Mouse (Mus musculus) CH12.LX (cell line): Measurements from ENCODE around the gene BC005624. TPM values are rescaled to one million over a fixed set of nuclear protein-coding genes. Genes with fewer than 3 reads are reported as not detected.

Experiments
- DNase-seq: peaks from one replicate; pipeline ENCODE4 v3.0.0-alpha.2; 2013; ENCODE audit errors: extremely low read depth
- H3K27ac ChIP-seq: 2 replicates; pipeline ENCODE4 v1.5.1; 2012; ENCODE audit warnings: low read depth, mild to moderate bottlenecking, control low read depth, moderate library complexity; ENCODE audit not compliant: insufficient read depth
- H3K27me3 ChIP-seq: replicated peaks from 2 replicates; pipeline ENCODE3; 2012; ENCODE audit warnings: inconsistent platforms
- H3K36me3 ChIP-seq, 2 experiments: replicated peaks in 1 of 2; 2 replicates each; pipeline versions ENCODE3 to v1.6.1; 2012; ENCODE audit warnings: inconsistent platforms in 1 of 2, low read length in 1 of 2, mild to moderate bottlenecking in 1 of 2, mixed read lengths in 1 of 2, moderate library complexity in 1 of 2; ENCODE audit not compliant: control insufficient read depth in 1 of 2, insufficient read depth in 1 of 2
- H3K4me1 ChIP-seq, 2 experiments: 2 replicates each; pipeline ENCODE4 v1.6.1; 2012; ENCODE audit warnings: inconsistent platforms in 1 of 2, moderate library complexity in 1 of 2; ENCODE audit not compliant: insufficient read depth in 2 of 2, control insufficient read depth in 1 of 2
- H3K4me2 ChIP-seq: 2 replicates; pipeline ENCODE4 v1.6.1; 2012; ENCODE audit warnings: low read depth, mild to moderate bottlenecking, control low read depth; ENCODE audit not compliant: poor library complexity, insufficient read depth, severe bottlenecking
- H3K4me3 ChIP-seq, 3 experiments: fragments of 150-350 bp in 1 of 3; sonication (generic) in 1 of 3; replicated peaks in 1 of 3; 2 replicates each; pipeline versions ENCODE3 to v1.5.1; 2011 to 2012; ENCODE audit warnings: low read depth in 2 of 3, low read length in 2 of 3, mild to moderate bottlenecking in 2 of 3, moderate library complexity in 2 of 3, control low read depth in 1 of 3, improper control_type of control experiment in 1 of 3, inconsistent platforms in 1 of 3, mixed read lengths in 1 of 3; ENCODE audit not compliant: poor library complexity in 1 of 3
- H3K79me2 ChIP-seq: replicated peaks from 2 replicates; pipeline ENCODE4 v1.6.1; 2012; ENCODE audit warnings: mild to moderate bottlenecking, moderate library complexity; ENCODE audit not compliant: control insufficient read depth, poor library complexity, insufficient read depth, severe bottlenecking; ENCODE audit errors: extremely low read depth
- H3K9ac ChIP-seq: 2 replicates; pipeline ENCODE4 v1.6.1; 2012; ENCODE audit warnings: low read depth, mild to moderate bottlenecking, control low read depth, moderate library complexity; ENCODE audit not compliant: insufficient read depth
- H3K9me3 ChIP-seq: replicated peaks from 2 replicates; pipeline ENCODE3; 2012; ENCODE audit warnings: low read length, inconsistent platforms, mixed read lengths
- CHD1 ChIP-seq: IDR thresholded peaks from 2 replicates; pipeline ENCODE4 v1.6.1; 2012; ENCODE audit warnings: low read depth, low read length, improper control_type of control experiment, inconsistent platforms
- CTCF ChIP-seq, 2 experiments: IDR thresholded peaks in 1 of 2; conservative IDR thresholded peaks in 1 of 2; 2 replicates each; pipeline ENCODE4 v1.5.1; 2011 to 2012; ENCODE audit warnings: low read depth in 2 of 2, low read length in 2 of 2, improper control_type of control experiment in 1 of 2, inconsistent platforms in 1 of 2, mild to moderate bottlenecking in 1 of 2, moderate library complexity in 1 of 2
- EP300 ChIP-seq: IDR thresholded peaks from 2 replicates; pipeline ENCODE4 v1.6.1; 2011; ENCODE audit warnings: low read length, improper control_type of control experiment
- ETS1 ChIP-seq: conservative IDR thresholded peaks from 2 replicates; pipeline ENCODE4 v1.6.1; 2012; ENCODE audit warnings: low read depth, mild to moderate bottlenecking, inconsistent platforms, low read length, improper control_type of control experiment, moderate library complexity
- IRF4 ChIP-seq: IDR thresholded peaks from 2 replicates; pipeline ENCODE4 v1.6.1; 2014; ENCODE audit warnings: low read depth, mild to moderate bottlenecking, inconsistent platforms, low read length, improper control_type of control experiment
- JUN ChIP-seq: IDR thresholded peaks from 2 replicates; pipeline ENCODE4 v1.6.1; 2011; ENCODE audit warnings: low read depth, mild to moderate bottlenecking, low read length, improper control_type of control experiment, moderate library complexity; ENCODE audit not compliant: insufficient read depth
- MAZ ChIP-seq: IDR thresholded peaks from 2 replicates; pipeline ENCODE4 v1.6.1; 2012; ENCODE audit warnings: low read depth, mild to moderate bottlenecking, inconsistent platforms, low read length, improper control_type of control experiment, moderate library complexity
- NRF1 ChIP-seq: IDR thresholded peaks from 2 replicates; pipeline ENCODE4 v1.6.1; 2014; ENCODE audit warnings: low read depth, mild to moderate bottlenecking, inconsistent platforms, low read length, improper control_type of control experiment, moderate library complexity
- POLR2A ChIP-seq: IDR thresholded peaks from 2 replicates; pipeline ENCODE4 v1.6.1; 2011; ENCODE audit warnings: low read depth, mild to moderate bottlenecking, improper control_type of control experiment, low read length
- RCOR1 ChIP-seq: conservative IDR thresholded peaks from 2 replicates; pipeline ENCODE4 v1.6.1; 2012; ENCODE audit warnings: low read depth, mild to moderate bottlenecking, inconsistent platforms, low read length, improper control_type of control experiment
- TBP ChIP-seq: conservative IDR thresholded peaks from 2 replicates; pipeline ENCODE4 v1.6.1; 2011; ENCODE audit warnings: low read depth, low read length, improper control_type of control experiment
- TCF12 ChIP-seq: IDR thresholded peaks from 2 replicates; pipeline ENCODE4 v1.6.1; 2014; ENCODE audit warnings: low read depth, mild to moderate bottlenecking, inconsistent platforms, low read length, improper control_type of control experiment
- USF1 ChIP-seq: IDR thresholded peaks from 2 replicates; pipeline ENCODE4 v1.6.1; 2014; ENCODE audit warnings: low read depth, mild to moderate bottlenecking, inconsistent platforms, low read length, improper control_type of control experiment
- ZNF384 ChIP-seq: IDR thresholded peaks from 2 replicates; pipeline ENCODE4 v1.6.1; 2012; ENCODE audit warnings: low read depth, low read length, improper control_type of control experiment, inconsistent platforms
- dilution Hi-C: fragments of 300-500 bp; cut with MboI; formaldehyde crosslinking; loops from 2 replicates; pipeline ENCODE4 v1.14.3; 2020; ENCODE audit warnings: low sequenced_read_pairs; ENCODE audit not compliant: extremely low pct_unique_long_range_greater_than_20kb, extremely low pct_ligation_motif_present
- in situ Hi-C: fragments of 300-500 bp; cut with MboI; formaldehyde crosslinking; loops from 3 replicates; pipeline ENCODE4 v1.14.3; 2019; ENCODE audit warnings: low sequenced_read_pairs, low pct_ligation_motif_present, low pct_unique_long_range_greater_than_20kb, mixed read lengths
- polyA plus RNA-seq: library from polyadenylated mRNA; unstranded; fragments of >175 nt; gene quantifications from 2 replicates; pipeline ENCODE4 v1.2.1, GENCODE M21; 2012; ENCODE audit warnings: low read depth; ENCODE audit not compliant: insufficient read length
- total RNA-seq, 2 experiments: library from RNA; depleted of rRNA; stranded (reverse); fragments of 300-350 nt in 1 of 2; fragments of >200 nt in 1 of 2; gene quantifications; 2 replicates each; pipeline ENCODE4 v1.2.3; 2012 to 2014

The BC005624 gene
- total and polyA plus RNA-seq, 3 experiments, result 40.5 to 68.1 (median 43.2) TPM

GRCm38 (mm10) chr2:30998443-30999260, 16.7 kb upstream of the BC005624 start:
- no peak overlapping the region for H3K4me2 ChIP-seq
- H3K9ac ChIP-seq, result no peak overlapping the region
- TF ChIP-seq RCOR1 (no peak), CTCF (conservative IDR thresholded peaks at IDR 0.05 in 1 of 2, IDR thresholded peaks at IDR 0.05 in 1 of 2; ENCODE audit: low read depth in 2 of 2, low read length in 2 of 2) (no peak), IRF4 (no peak), TBP (no peak), ETS1 (no peak), USF1 (no peak), ZNF384 (no peak), CHD1 (no peak), JUN (no peak), MAZ (no peak), NRF1 (no peak)
- DNase-seq, result no peak
- H3K4me3 ChIP-seq, result no peak overlapping the region
- H3K4me1 ChIP-seq, result no peaks in the 10 kb centered on the region
- H3K27me3 ChIP-seq, result no peaks in the 10 kb centered on the region
- dilution Hi-C loops, result no loop called here
- H3K9me3 ChIP-seq, result no peaks in the 10 kb centered on the region
- peaks cover 31 to 45% of the 10 kb centered on the region in 2 experiments for H3K36me3 ChIP-seq
- in situ Hi-C loops, result no loop called here
- H3K79me2 ChIP-seq, result no peaks in the 10 kb centered on the region
- H3K27ac ChIP-seq, result no peak overlapping the region

- H3K9me3 ChIP-seq, result peaks cover 3% of the 10 kb centered on the region
- no peak for TF ChIP-seq TCF12
- TF ChIP-seq POLR2A, result no peak
- no peak for TF ChIP-seq EP300
- no peaks in the 10 kb centered on the region for H3K79me2 ChIP-seq
- H3K9ac ChIP-seq, result no peak overlapping the region
- in situ Hi-C loops (no loop called here), dilution Hi-C loops (no loop called here)
- H3K4me1 ChIP-seq, result no peaks in the 10 kb centered on the region
- DNase-seq, result no peak
- peaks cover 13 to 35% of the 10 kb centered on the region in 2 experiments for H3K36me3 ChIP-seq
- peak overlapping the region in 2 of 3 experiments; percentile 15 to 31 for H3K4me3 ChIP-seq
- no peak overlapping the region for H3K4me2 ChIP-seq
- H3K27ac ChIP-seq, result no peak overlapping the region
- H3K27me3 ChIP-seq, result no peaks in the 10 kb centered on the region
Observed at GRCm38 (mm10) chr2:30995432-30995996, 13.5 kb upstream of the BC005624 start.
